Mouse (Mus musculus): ENCODE measurements around the gene Arhgef33. TPM values are rescaled to one million over a fixed set of nuclear protein-coding genes. Genes with fewer than 3 reads are reported as not detected.

Gene Arhgef33
- total RNA-seq, 2 experiments from 2014 or later = not detected

DNA sequence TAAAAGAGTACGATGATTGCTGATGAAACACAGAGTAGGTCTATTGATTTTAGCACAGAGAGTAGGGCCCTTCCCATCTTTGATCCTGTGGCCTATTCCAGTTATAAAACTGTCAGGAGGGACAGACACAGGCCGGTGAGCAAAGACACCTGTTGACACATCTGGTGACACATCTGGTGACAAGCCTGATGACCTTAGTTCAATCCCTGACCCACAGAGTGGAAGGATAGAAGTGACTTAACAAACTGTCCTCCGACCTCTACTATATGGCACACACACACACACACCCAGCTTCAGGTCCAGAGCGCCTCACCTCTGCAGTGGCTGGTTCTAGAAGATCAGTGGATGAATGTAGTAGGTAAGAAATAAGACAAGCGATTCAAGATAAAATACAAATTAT, 139.3 kb downstream of the Arhgef33 start:
- no peak for DNase-seq

Other genes with a start within 250 kb of the Arhgef33 start
- gene Hnrnpll, start 245.1 kb upstream of the Arhgef33 start, total RNA-seq (2021) = 10 to 100 TPM; 13.7 to 14.6 TPM
- 1 to 10 TPM; 1.3 to 2.7 TPM for gene Galm, start 179.9 kb upstream of the Arhgef33 start, total RNA-seq (2021)
- 10 to 100 TPM; 23.4 to 23.9 TPM for gene Srsf7, start 100.1 kb upstream of the Arhgef33 start, total RNA-seq (2021)
- not detected for gene Ttc39d, start 99.9 kb upstream of the Arhgef33 start, total RNA-seq (2021)
- gene Gemin6, start 83.0 kb upstream of the Arhgef33 start, total RNA-seq (2021) = 1 to 10 TPM; 4.7 to 5.6 TPM
- 1 to 10 TPM; 6.5 to 7.7 TPM for gene Morn2, start 17.2 kb upstream of the Arhgef33 start, total RNA-seq (2021)
- gene Dhx57, start 16.9 kb upstream of the Arhgef33 start, total RNA-seq (2021) = 1 to 10 TPM; 6.6 to 8.1 TPM
- gene Gm10190, start 66.1 kb downstream of the Arhgef33 start, total RNA-seq (2021) = not detected
- 10 to 100 TPM; 12.8 to 14.7 TPM for gene Sos1, start 173.0 kb downstream of the Arhgef33 start, total RNA-seq (2021)

Measured in gastrocnemius, postnatal 25 days (tissue).